Mouse (Mus musculus) hindbrain, embryonic 12.5 days (tissue): ENCODE data around the gene Myo1a. TPM values are rescaled to one million over a fixed set of nuclear protein-coding genes. Genes with fewer than 3 reads are reported as not detected.

Experiments used
- ATAC-seq: fragments of 200-750 bp; cut with Nextera tagmentation; 2 replicates; pipeline ENCODE4 v1.8.0; 2017; ENCODE audit warnings: moderate TSS enrichment; ENCODE audit not compliant: low FRiP score
- H3K27ac ChIP-seq: fragments of 300-500 bp; sonication (generic); 2 replicates; pipeline ENCODE4 v1.5.1; 2016; ENCODE audit warnings: mild to moderate bottlenecking
- H3K27me3 ChIP-seq: fragments of 300-500 bp; sonication (generic); 2 replicates; pipeline ENCODE4 v1.6.1; 2016; ENCODE audit warnings: mild to moderate bottlenecking
- H3K36me3 ChIP-seq: fragments of 300-500 bp; sonication (generic); 2 replicates; pipeline ENCODE4 v1.6.1; 2016; ENCODE audit warnings: mild to moderate bottlenecking
- H3K4me1 ChIP-seq: fragments of 300-500 bp; sonication (generic); 2 replicates; pipeline ENCODE4 v1.6.1; 2016
- H3K4me2 ChIP-seq: fragments of 300-500 bp; sonication (generic); replicated peaks from 2 replicates; pipeline ENCODE4 v1.6.1; 2016; ENCODE audit warnings: mild to moderate bottlenecking
- H3K4me3 ChIP-seq: fragments of 300-500 bp; sonication (generic); 2 replicates; pipeline ENCODE4 v1.5.1; 2016; ENCODE audit warnings: mild to moderate bottlenecking
- H3K9ac ChIP-seq: fragments of 300-500 bp; sonication (generic); 2 replicates; pipeline ENCODE4 v1.6.1; 2016; ENCODE audit warnings: mild to moderate bottlenecking, moderate library complexity
- H3K9me3 ChIP-seq: fragments of 300-500 bp; sonication (generic); replicated peaks from 2 replicates; pipeline ENCODE4 v1.6.1; 2016; ENCODE audit warnings: mild to moderate bottlenecking
- WGBS: fragments of 180-500 bp; shearing (Covaris S2); methylation state at CpG from one replicate; pipeline ENCODE4 v1.1.7; 2016; 5-methylcytosine and 5-hydroxymethylcytosine counted together
- polyA plus RNA-seq: library from polyadenylated mRNA; unstranded; fragments of >200 nt; fragmentation: Nextera tagmentation; extraction: Ambion mirVana; gene quantifications from 2 replicates; pipeline ENCODE4 v1.2.1, GENCODE M21; 2016

Gene Myo1a
- polyA plus RNA-seq, 1 experiment from 2014 or later = 0.67 TPM

DNA sequence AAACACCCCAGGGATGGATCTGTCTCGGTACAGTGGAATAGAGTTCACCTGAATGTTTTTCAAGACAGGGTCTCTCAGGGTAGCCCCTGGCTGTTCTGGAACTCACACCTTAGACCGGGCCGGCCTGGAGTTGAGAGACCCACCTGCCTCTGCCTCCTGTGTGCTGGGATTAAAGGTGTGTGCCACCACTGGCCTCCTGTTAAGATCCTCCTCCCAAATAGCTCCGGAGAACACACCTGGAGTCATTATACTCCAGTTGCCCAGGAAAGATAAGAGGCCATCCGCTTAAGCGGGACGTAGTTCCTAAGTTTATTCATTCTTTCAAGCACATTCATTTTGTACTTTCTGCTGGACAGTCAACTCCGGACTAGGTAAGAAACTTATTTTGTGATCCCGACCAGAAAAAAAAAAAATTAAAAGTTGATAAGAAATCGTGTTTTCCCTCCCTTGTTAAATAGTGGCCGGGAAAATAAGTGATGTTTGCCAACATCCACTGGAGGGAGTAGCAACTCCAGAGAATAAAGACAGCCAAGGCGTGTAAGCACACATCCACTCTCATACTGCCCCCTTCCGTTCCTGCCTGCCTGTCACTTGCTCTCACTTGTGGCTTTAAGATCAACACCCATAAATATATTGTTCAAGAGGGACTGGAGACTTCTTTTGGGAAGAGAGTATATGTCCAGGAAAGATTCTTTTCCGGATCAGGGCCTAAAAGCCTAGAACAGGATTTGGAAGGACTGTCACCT, 27.2 kb upstream of the Myo1a start:
- Histone ChIP-seq H3K27ac (no peak overlapping the region), H3K27me3 (no peaks in the 10 kb centered on the region), H3K4me3 (peak overlapping the region; percentile 75), H3K4me2 (peak overlapping the region; percentile 95), H3K9ac (peak overlapping the region; percentile 70), H3K9me3 (no peaks in the 10 kb centered on the region), H3K4me1 (peaks cover 10% of the 10 kb centered on the region), H3K36me3 (no peaks in the 10 kb centered on the region)
- peak; percentile 32 for ATAC-seq
- WGBS = 16% methylated on average over 14 of the region's 14 CpGs

DNA sequence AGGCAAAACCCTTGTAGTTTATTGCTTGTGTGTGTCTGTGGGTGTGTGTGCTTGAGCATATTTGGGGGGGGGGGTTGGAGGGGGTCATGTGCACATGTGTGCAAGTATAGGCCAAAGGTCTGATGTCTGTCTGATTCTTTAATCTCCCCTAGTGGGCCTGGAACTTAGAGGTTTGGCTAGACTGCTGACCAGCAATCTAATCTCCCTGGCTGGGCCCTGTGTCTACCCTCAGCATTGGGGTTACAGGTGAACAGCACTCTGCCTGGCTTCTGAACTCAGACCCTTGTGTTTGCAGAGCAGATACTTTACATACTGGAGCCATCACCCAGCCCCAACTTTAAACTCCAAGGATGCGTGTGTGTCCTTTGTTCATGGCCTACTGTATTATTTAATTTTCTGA, 25.8 kb upstream of the Myo1a start:
- no peak overlapping the region for H3K9ac ChIP-seq

DNA sequence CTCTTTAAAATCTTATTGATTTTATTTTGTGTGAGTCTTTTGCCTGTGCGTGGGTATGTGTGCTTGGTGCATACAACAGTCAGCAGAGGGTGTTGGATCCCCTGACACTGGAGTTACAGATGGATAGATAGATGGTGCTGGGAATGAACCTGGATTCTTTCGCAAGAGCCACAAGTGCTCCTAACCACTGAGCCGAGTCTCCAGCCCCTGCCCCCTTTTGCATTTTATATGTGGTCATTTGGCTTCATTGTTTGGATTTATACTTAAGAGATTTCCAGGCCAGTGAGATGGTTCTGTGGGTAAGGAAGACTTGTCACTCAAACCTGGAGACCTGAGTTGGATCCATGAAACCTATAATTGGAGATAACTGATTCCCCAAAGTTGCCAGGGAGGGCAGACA, 25.1 kb upstream of the Myo1a start:
- Histone ChIP-seq H3K4me3 (no peak overlapping the region), H3K4me1 (peaks cover 10% of the 10 kb centered on the region), H3K27ac (no peak overlapping the region), H3K36me3 (no peaks in the 10 kb centered on the region), H3K9ac (no peak overlapping the region), H3K27me3 (no peaks in the 10 kb centered on the region), H3K9me3 (no peaks in the 10 kb centered on the region), H3K4me2 (no peak overlapping the region)
- ATAC-seq = no peak
- WGBS = 94% methylated on average over 3 of the region's 3 CpGs

More for the DNA sequence above, 25.8 kb upstream of the Myo1a start:
- Histone ChIP-seq H3K27me3 (no peaks in the 10 kb centered on the region), H3K4me2 (no peak overlapping the region), H3K4me3 (no peak overlapping the region), H3K36me3 (no peaks in the 10 kb centered on the region), H3K9me3 (no peaks in the 10 kb centered on the region), H3K4me1 (peaks cover 10% of the 10 kb centered on the region), H3K27ac (no peak overlapping the region)
- 91% methylated on average over 1 of the region's 1 CpGs for WGBS
- ATAC-seq = no peak

DNA sequence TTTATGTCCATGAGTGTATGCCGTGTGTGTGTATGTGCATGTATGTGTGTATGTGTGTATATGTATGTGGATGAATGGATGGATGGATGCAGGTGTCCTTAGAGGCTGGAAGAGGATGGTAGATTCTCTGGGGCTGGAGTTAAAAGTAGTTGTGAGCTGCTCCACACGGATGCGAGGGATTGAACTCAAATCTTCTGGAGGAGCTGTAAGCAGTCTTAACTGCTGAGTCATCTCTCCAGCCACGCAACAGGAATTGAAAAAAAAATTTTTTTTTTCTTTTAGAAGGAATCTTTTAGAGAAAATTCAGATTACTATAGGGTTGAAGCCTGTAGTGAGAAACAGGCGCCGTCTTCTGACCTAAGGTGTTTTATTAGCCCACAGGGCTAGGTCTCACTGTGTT, 22.1 kb upstream of the Myo1a start:
- Histone ChIP-seq H3K9me3 (no peaks in the 10 kb centered on the region), H3K27ac (no peak overlapping the region), H3K4me2 (no peak overlapping the region), H3K4me1 (peaks cover 4% of the 10 kb centered on the region), H3K9ac (no peak overlapping the region), H3K4me3 (no peak overlapping the region), H3K27me3 (no peaks in the 10 kb centered on the region), H3K36me3 (no peaks in the 10 kb centered on the region)
- ATAC-seq = no peak
- 91% methylated on average over 6 of the region's 6 CpGs for WGBS

DNA sequence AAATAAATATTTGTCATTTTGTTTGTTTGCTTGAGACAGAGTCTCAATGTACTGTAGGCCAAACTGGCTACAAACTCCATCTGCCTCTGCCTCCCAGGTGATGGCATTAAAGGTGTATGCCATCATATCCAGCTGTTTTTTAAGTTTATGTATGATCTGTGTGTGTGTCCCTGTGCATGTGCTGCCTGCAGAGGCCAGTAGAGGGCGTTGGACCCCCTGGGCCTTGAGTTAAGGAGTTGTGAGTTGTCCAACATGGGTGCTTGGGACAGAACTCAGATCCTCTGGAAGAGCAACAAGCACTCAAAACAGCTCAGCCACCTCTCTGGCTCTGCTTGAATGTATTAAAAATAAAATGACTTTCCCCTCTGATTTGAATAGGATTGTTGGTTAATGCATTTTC, 13.9 kb upstream of the Myo1a start:
- no peak overlapping the region for H3K27ac ChIP-seq
- H3K4me2 ChIP-seq = no peak overlapping the region
- 22% methylated on average over 1 of the region's 1 CpGs for whole genome bisulfite sequencing
- no peak for ATAC-seq
- peaks cover 30% of the 10 kb centered on the region for H3K36me3 ChIP-seq
- H3K27me3 ChIP-seq = no peaks in the 10 kb centered on the region
- H3K4me1 ChIP-seq = no peaks in the 10 kb centered on the region
- H3K9ac ChIP-seq = no peak overlapping the region
- no peak overlapping the region for H3K4me3 ChIP-seq
- no peaks in the 10 kb centered on the region for H3K9me3 ChIP-seq

DNA sequence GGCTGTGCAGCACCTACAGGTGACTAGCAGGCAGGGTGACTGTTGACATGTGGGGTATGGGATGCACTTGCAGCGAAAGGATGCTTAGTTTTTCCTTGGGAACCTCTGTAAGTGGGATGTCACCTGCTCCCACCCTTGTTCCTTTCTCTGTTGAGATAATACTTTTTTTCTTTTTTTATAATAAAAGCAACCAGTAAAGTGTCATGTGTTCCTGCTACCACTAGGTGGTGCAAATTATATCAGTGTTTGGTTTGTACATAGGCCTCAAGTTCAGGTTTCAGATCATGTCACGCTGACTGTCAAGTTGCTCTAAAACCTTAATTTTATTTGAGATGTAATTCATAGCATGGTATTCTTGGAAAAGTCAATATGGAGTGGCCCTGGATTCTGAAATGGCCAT, 10.3 kb upstream of the Myo1a start:
- Histone ChIP-seq H3K4me1 (no peaks in the 10 kb centered on the region), H3K4me3 (no peak overlapping the region), H3K9ac (no peak overlapping the region), H3K27ac (no peak overlapping the region), H3K9me3 (no peaks in the 10 kb centered on the region), H3K4me2 (no peak overlapping the region), H3K36me3 (peaks cover 46% of the 10 kb centered on the region), H3K27me3 (no peaks in the 10 kb centered on the region)
- WGBS = 68% methylated on average over 2 of the region's 2 CpGs
- no peak for ATAC-seq

DNA sequence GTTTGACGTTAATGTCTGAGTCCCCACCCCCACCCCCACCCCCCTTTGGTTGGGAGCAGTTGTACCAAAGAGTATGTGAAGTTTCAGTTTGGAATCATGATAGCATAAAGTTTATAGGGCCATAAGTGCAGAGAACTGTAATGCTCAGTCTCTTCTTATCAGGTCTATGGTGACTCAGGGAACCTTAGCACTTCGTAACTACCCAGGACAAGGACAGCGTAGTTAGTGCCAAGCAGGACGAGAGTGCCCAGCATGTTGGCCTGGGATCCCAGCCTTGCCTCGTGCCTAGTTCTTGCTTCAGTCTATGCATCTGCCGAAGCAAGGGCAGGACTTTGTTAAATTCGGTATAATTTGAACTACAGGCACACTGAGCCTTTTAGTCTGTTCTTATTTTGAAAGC, 9.2 kb upstream of the Myo1a start:
- H3K4me3 ChIP-seq = no peak overlapping the region
- no peak overlapping the region for H3K9ac ChIP-seq
- ATAC-seq = no peak
- peaks cover 43% of the 10 kb centered on the region for H3K36me3 ChIP-seq
- no peaks in the 10 kb centered on the region for H3K9me3 ChIP-seq
- H3K27me3 ChIP-seq = no peaks in the 10 kb centered on the region
- H3K4me1 ChIP-seq = no peaks in the 10 kb centered on the region
- H3K4me2 ChIP-seq = no peak overlapping the region
- H3K27ac ChIP-seq = no peak overlapping the region
- 95% methylated on average over 7 of the region's 7 CpGs for WGBS

DNA sequence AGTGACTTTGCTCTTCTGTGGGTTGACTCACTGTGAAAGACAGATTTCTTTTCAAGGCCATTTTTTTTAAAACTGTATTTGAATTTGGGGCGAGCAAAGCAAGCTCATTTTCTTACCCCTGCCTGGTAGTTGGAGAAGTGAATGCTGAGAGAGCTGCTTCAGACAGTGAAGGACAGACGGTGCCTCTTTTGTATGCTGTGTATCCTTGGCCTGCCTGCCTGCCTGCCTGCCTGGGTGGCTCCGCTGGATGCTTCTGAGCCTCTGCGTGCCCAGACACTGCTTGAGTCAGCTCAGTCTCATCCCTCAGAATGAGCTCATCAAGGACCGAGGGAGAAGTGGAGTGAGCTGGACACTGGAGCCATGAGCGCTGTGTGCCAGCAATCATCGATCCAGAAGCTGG, 6.0 kb upstream of the Myo1a start:
- WGBS = 93% methylated on average over 7 of the region's 7 CpGs
- H3K4me3 ChIP-seq = no peak overlapping the region

DNA sequence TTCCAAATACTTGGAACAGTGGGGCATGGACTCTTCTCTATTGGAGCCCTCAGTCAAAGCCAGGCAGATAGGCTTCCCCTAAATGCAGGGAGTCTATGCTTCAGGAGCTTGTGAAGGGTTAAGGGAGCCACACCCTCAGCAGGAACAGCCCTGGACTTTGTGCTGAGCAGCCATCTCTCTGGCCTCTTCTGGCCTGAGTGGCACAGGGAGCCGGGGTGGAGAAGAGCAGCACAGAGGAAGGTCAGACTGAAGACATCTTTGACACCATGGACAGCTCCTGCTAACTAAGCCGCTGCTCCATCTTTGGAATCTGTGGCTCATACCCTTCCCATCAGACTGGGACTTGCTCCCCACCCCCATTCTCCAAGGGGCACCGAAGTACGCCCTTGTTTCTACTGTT, 1.7 kb upstream of the Myo1a start:
- no peak overlapping the region for H3K27ac ChIP-seq
- H3K9ac ChIP-seq = no peak overlapping the region
- H3K4me3 ChIP-seq = no peak overlapping the region
- H3K9me3 ChIP-seq = no peaks in the 10 kb centered on the region
- no peak overlapping the region for H3K4me2 ChIP-seq
- WGBS = 47% methylated on average over 4 of the region's 4 CpGs
- no peak for ATAC-seq
- H3K36me3 ChIP-seq = peaks cover 8% of the 10 kb centered on the region; the same call in 1 of the 2 replicates
- H3K27me3 ChIP-seq = no peaks in the 10 kb centered on the region
- H3K4me1 ChIP-seq = no peaks in the 10 kb centered on the region

More for the DNA sequence above, 6.0 kb upstream of the Myo1a start:
- H3K27ac ChIP-seq = no peak overlapping the region
- ATAC-seq = no peak
- H3K4me2 ChIP-seq = no peak overlapping the region
- peaks cover 28% of the 10 kb centered on the region for H3K36me3 ChIP-seq
- H3K9ac ChIP-seq = no peak overlapping the region
- no peaks in the 10 kb centered on the region for H3K9me3 ChIP-seq
- no peaks in the 10 kb centered on the region for H3K4me1 ChIP-seq
- no peaks in the 10 kb centered on the region for H3K27me3 ChIP-seq

DNA sequence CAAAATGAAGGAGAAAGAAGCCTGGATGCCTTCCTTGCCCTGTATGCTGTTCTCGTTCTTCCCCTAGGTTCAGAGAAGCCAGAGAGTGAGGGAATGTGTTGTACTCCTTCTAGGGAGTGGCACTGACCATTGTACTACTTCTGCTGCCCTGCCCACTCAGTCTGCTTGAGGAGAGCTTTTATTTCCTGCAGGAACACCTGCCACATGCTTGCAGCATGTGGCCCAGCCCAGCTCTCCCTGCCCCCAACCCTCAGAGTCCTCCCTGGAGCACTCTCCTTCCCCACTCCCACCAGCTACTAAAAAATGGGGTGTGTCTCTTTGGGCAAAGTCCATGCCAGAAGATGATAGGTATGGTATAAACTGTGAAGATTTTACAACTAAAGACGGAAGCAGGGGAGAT, 677 bp upstream of the Myo1a start:
- H3K9ac ChIP-seq = no peak overlapping the region
- H3K4me2 ChIP-seq = no peak overlapping the region
- 61% methylated on average over 2 of the region's 2 CpGs for WGBS
- no peaks in the 10 kb centered on the region for H3K27me3 ChIP-seq
- ATAC-seq = no peak
- no peak overlapping the region for H3K4me3 ChIP-seq
- H3K36me3 ChIP-seq = peaks cover under 1% of the 10 kb centered on the region; the same call in 1 of the 2 replicates
- no peaks in the 10 kb centered on the region for H3K9me3 ChIP-seq
- H3K4me1 ChIP-seq = no peaks in the 10 kb centered on the region
- no peak overlapping the region for H3K27ac ChIP-seq

DNA sequence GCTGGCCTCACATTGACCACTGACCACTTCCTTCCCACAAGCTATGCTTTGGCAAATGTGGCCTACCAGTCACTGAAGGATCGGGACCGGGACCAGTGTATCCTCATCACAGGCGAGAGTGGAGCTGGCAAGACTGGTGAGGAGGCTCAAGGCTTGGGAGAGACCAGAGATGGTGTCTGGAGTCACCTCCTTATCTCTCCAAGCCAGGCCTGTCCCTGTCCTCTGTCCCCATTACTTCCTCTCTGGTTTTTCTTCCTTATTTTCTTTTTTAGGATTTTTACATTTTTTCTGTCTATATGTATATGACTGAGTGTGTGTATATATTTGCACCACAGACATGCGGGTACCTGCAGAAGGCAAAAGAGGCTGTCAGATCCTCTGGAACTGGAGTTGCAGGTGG, 813 bp downstream of the Myo1a start:
- no peak for ATAC-seq
- Histone ChIP-seq H3K9ac (no peak overlapping the region), H3K27me3 (no peaks in the 10 kb centered on the region), H3K4me2 (no peak overlapping the region), H3K4me1 (no peaks in the 10 kb centered on the region), H3K4me3 (no peak overlapping the region), H3K36me3 (no peaks in the 10 kb centered on the region), H3K27ac (no peak overlapping the region), H3K9me3 (no peaks in the 10 kb centered on the region)
- WGBS = 94% methylated on average over 4 of the region's 4 CpGs

DNA sequence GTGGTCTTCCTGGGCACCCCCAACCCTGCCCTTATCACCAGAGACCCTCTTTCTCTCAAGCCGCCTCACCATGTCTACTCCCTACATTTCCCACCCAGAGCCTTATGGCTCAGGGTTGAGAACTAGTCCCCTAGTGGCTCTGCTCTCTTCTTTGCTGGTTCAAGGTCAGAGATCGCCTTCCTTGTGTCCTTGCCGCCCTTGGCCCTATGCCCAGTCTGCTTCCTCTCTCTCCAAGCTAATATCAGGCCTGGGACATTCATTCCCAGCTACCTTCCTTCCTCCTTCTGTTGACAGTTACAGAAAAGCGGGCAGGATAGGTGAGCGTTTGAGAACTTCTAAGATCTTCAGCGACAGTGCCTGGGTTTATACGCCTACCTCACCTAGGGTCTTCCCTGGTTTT, 2.8 kb downstream of the Myo1a start:
- Histone ChIP-seq H3K9me3 (no peaks in the 10 kb centered on the region), H3K4me2 (no peak overlapping the region), H3K27me3 (no peaks in the 10 kb centered on the region), H3K9ac (no peak overlapping the region), H3K27ac (no peak overlapping the region), H3K4me1 (no peaks in the 10 kb centered on the region), H3K36me3 (no peaks in the 10 kb centered on the region), H3K4me3 (no peak overlapping the region)
- 89% methylated on average over 7 of the region's 7 CpGs for WGBS
- no peak for ATAC-seq

DNA sequence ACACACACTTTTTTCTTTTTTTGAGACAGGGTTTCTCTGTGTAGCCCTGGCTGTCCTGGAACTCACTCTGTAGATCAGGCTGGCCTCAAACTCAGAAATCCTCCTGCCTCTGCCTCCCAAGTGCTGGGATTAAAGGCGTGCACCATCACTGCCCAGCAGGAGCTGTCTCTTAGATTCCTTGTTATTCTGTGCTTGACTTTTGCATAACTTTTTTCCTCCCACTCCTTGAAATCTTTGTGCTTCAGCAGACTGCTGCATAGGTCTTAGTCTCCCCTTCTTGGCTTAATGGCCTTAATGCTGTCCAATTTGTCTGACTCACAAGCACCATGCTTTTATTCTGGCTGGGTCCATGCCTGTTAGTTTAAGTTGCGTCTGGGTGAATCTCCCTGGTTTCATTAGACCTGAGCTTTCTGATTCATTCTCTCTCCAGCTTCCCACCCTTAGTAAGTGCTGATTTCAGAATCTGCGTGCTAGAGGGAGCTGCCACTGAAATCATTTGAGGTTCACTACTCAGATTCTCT, 3.9 kb downstream of the Myo1a start:
- Histone ChIP-seq H3K4me2 (no peak overlapping the region), H3K4me3 (no peak overlapping the region), H3K9ac (no peak overlapping the region), H3K36me3 (no peaks in the 10 kb centered on the region), H3K4me1 (no peaks in the 10 kb centered on the region), H3K27me3 (no peaks in the 10 kb centered on the region), H3K9me3 (no peaks in the 10 kb centered on the region), H3K27ac (no peak overlapping the region)
- 78% methylated on average over 3 of the region's 3 CpGs for WGBS
- ATAC-seq = no peak
